Mouse (Mus musculus): ENCODE measurements around the gene Ube2z. TPM values are rescaled to one million over a fixed set of nuclear protein-coding genes. Genes with fewer than 3 reads are reported as not detected.

Gene Ube2z
- polyA plus RNA-seq, 2 experiments, result 10.7 to 15.7 TPM

- no peak for DNase-seq (ENCODE audit: low read depth in 3 of 3, low spot score in 3 of 3)
- Histone ChIP-seq H3K4me3 (ENCODE audit: insufficient read depth in 1 of 2, low read depth in 2 of 2, low read length in 2 of 2) (no peak overlapping the region), H3K9ac (replicated peaks) (no peak overlapping the region), H3K36me3 (replicated peaks; ENCODE audit: control insufficient read depth, insufficient read depth, low read depth) (no peaks in the 10 kb centered on the region), H3K27me3 (ENCODE audit: control insufficient read depth, insufficient read depth, low read length) (no peaks in the 10 kb centered on the region), H3K9me3 (ENCODE audit: control insufficient read depth, low read length) (no peaks in the 10 kb centered on the region), H3K27ac (no peak overlapping the region), H3K4me2 (ENCODE audit: low read depth) (no peak overlapping the region), H3K4me1 (replicated peaks; ENCODE audit: control insufficient read depth in 2 of 2, insufficient read depth in 2 of 2, low read length in 1 of 2) (peaks cover 9 to 15% of the 10 kb centered on the region in 2 experiments)
- TF ChIP-seq CTCF (IDR thresholded peaks at IDR 0.05; ENCODE audit: low read depth), result no peak
- TF ChIP-seq EP300 (IDR thresholded peaks at IDR 0.05; ENCODE audit: low read depth), result no peak
- WGBS (ENCODE audit: insufficient replicate concordance), result 73% methylated on average over 3 of the region's 3 CpGs
- ATAC-seq (ENCODE audit: insufficient read depth), result no peak
Measured at GRCm38 (mm10) chr11:96030571-96030970, 34.6 kb downstream of the Ube2z start.

GRCm38 (mm10) chr11:96028130-96028529 lies 37.1 kb downstream of the Ube2z start:
- TF ChIP-seq CTCF (IDR thresholded peaks at IDR 0.05; ENCODE audit: low read depth) (no peak), EP300 (IDR thresholded peaks at IDR 0.05; ENCODE audit: low read depth) (no peak)
- WGBS (ENCODE audit: insufficient replicate concordance), result 22% methylated on average over 5 of the region's 5 CpGs
- no peaks in the 10 kb centered on the region for H3K36me3 ChIP-seq (replicated peaks; ENCODE audit: control insufficient read depth, insufficient read depth, low read depth)
- no peak overlapping the region for H3K27ac ChIP-seq
- H3K4me1 ChIP-seq (replicated peaks; ENCODE audit: control insufficient read depth in 2 of 2, insufficient read depth in 2 of 2, low read length in 1 of 2), result peaks cover 0 to 8% of the 10 kb centered on the region in 2 experiments; a peak in 2 of 4 replicates
- ATAC-seq (ENCODE audit: insufficient read depth) (no peak), DNase-seq (ENCODE audit: low read depth in 3 of 3, low spot score in 3 of 3) (no peak)
- H3K9me3 ChIP-seq (ENCODE audit: control insufficient read depth, low read length), result no peaks in the 10 kb centered on the region
- H3K27me3 ChIP-seq (ENCODE audit: control insufficient read depth, insufficient read depth, low read length), result no peaks in the 10 kb centered on the region
- H3K4me3 ChIP-seq (ENCODE audit: insufficient read depth in 1 of 2, low read depth in 2 of 2, low read length in 2 of 2), result no peak overlapping the region
- no peak overlapping the region for H3K4me2 ChIP-seq (ENCODE audit: low read depth)
- no peak overlapping the region for H3K9ac ChIP-seq (replicated peaks)

- H3K4me3 ChIP-seq (ENCODE audit: insufficient read depth in 1 of 2, low read depth in 2 of 2, low read length in 2 of 2), result no peak overlapping the region
- no peak overlapping the region for H3K9ac ChIP-seq (replicated peaks)
- H3K4me1 ChIP-seq (replicated peaks; ENCODE audit: control insufficient read depth in 2 of 2, insufficient read depth in 2 of 2, low read length in 1 of 2), result peaks cover 0 to 3% of the 10 kb centered on the region in 2 experiments; a peak in 1 of 4 replicates
- H3K9me3 ChIP-seq (ENCODE audit: control insufficient read depth, low read length), result no peaks in the 10 kb centered on the region
- H3K27me3 ChIP-seq (ENCODE audit: control insufficient read depth, insufficient read depth, low read length), result no peaks in the 10 kb centered on the region
- H3K36me3 ChIP-seq (replicated peaks; ENCODE audit: control insufficient read depth, insufficient read depth, low read depth), result no peaks in the 10 kb centered on the region
- no peak overlapping the region for H3K27ac ChIP-seq
- no peak for ATAC-seq (ENCODE audit: insufficient read depth)
- no peak overlapping the region for H3K4me2 ChIP-seq (ENCODE audit: low read depth)
- TF ChIP-seq EP300 (IDR thresholded peaks at IDR 0.05; ENCODE audit: low read depth), result no peak
- TF ChIP-seq CTCF (IDR thresholded peaks at IDR 0.05; ENCODE audit: low read depth), result no peak
- no peak for DNase-seq (ENCODE audit: low read depth in 3 of 3, low spot score in 3 of 3)
- WGBS (ENCODE audit: insufficient replicate concordance), result 55% methylated on average over 4 of the region's 4 CpGs
Measured at GRCm38 (mm10) chr11:96020622-96021021, 44.6 kb downstream of the Ube2z start.

GRCm38 (mm10) chr11:96017941-96018351 lies 47.2 kb downstream of the Ube2z start:
- Histone ChIP-seq H3K4me3 (ENCODE audit: insufficient read depth in 1 of 2, low read depth in 2 of 2, low read length in 2 of 2) (no peak overlapping the region), H3K27ac (no peak overlapping the region), H3K36me3 (replicated peaks; ENCODE audit: control insufficient read depth, insufficient read depth, low read depth) (no peaks in the 10 kb centered on the region), H3K9me3 (ENCODE audit: control insufficient read depth, low read length) (no peaks in the 10 kb centered on the region), H3K4me2 (ENCODE audit: low read depth) (no peak overlapping the region), H3K4me1 (replicated peaks; ENCODE audit: control insufficient read depth in 2 of 2, insufficient read depth in 2 of 2, low read length in 1 of 2) (no peaks in the 10 kb centered on the region), H3K9ac (replicated peaks) (no peak overlapping the region), H3K27me3 (ENCODE audit: control insufficient read depth, insufficient read depth, low read length) (no peaks in the 10 kb centered on the region)
- 44% methylated on average over 9 of the region's 9 CpGs for WGBS (ENCODE audit: insufficient replicate concordance)
- no peak for DNase-seq (ENCODE audit: low read depth in 3 of 3, low spot score in 3 of 3)
- ATAC-seq (ENCODE audit: insufficient read depth), result no peak
- no peak for TF ChIP-seq CTCF (IDR thresholded peaks at IDR 0.05; ENCODE audit: low read depth)
- TF ChIP-seq EP300 (IDR thresholded peaks at IDR 0.05; ENCODE audit: low read depth), result no peak

GRCm38 (mm10) chr11:96015421-96015820 lies 49.8 kb downstream of the Ube2z start:
- ATAC-seq (ENCODE audit: insufficient read depth) (no peak), DNase-seq (ENCODE audit: low read depth in 3 of 3, low spot score in 3 of 3) (no peak)
- no peak overlapping the region for H3K4me2 ChIP-seq (ENCODE audit: low read depth)
- 44% methylated on average over 5 of the region's 5 CpGs for WGBS (ENCODE audit: insufficient replicate concordance)
- TF ChIP-seq CTCF (IDR thresholded peaks at IDR 0.05; ENCODE audit: low read depth) (no peak), EP300 (IDR thresholded peaks at IDR 0.05; ENCODE audit: low read depth) (no peak)
- H3K27ac ChIP-seq, result no peak overlapping the region
- H3K4me1 ChIP-seq (replicated peaks; ENCODE audit: control insufficient read depth in 2 of 2, insufficient read depth in 2 of 2, low read length in 1 of 2), result peaks cover 0 to 7% of the 10 kb centered on the region in 2 experiments; a peak in 2 of 4 replicates
- no peaks in the 10 kb centered on the region for H3K27me3 ChIP-seq (ENCODE audit: control insufficient read depth, insufficient read depth, low read length)
- H3K36me3 ChIP-seq (replicated peaks; ENCODE audit: control insufficient read depth, insufficient read depth, low read depth), result no peaks in the 10 kb centered on the region
- H3K9ac ChIP-seq (replicated peaks), result no peak overlapping the region
- H3K9me3 ChIP-seq (ENCODE audit: control insufficient read depth, low read length), result no peaks in the 10 kb centered on the region
- no peak overlapping the region for H3K4me3 ChIP-seq (ENCODE audit: insufficient read depth in 1 of 2, low read depth in 2 of 2, low read length in 2 of 2)

Measured in liver, embryonic 14.5 days (tissue).